Mouse (Mus musculus): ENCODE data around the gene Cdc42bpb.

Cdc42bpb gene

GRCm38 (mm10) chr12:111385883-111386641, 8.5 kb upstream of the Cdc42bpb start:
- no peak for DNase-seq

- DNase-seq: no peak
Measured at GRCm38 (mm10) chr12:111378812-111379211, 1.3 kb upstream of the Cdc42bpb start.

- no peak for DNase-seq
Measured at GRCm38 (mm10) chr12:111377986-111378490, 520 bp upstream of the Cdc42bpb start.

GRCm38 (mm10) chr12:111376826-111377331, 639 bp downstream of the Cdc42bpb start:
- peak; percentile 70 for DNase-seq

GRCm38 (mm10) chr12:111376053-111376452, 1.5 kb downstream of the Cdc42bpb start:
- DNase-seq: no peak

- no peak for DNase-seq
Measured at GRCm38 (mm10) chr12:111375559-111375958, 2.0 kb downstream of the Cdc42bpb start.

- DNase-seq: no peak
Measured at GRCm38 (mm10) chr12:111374727-111375126, 2.8 kb downstream of the Cdc42bpb start.

- DNase-seq: no peak
Measured at GRCm38 (mm10) chr12:111373411-111373810, 4.1 kb downstream of the Cdc42bpb start.

- peak; percentile 60 for DNase-seq
Measured at GRCm38 (mm10) chr12:111371905-111372304, 5.6 kb downstream of the Cdc42bpb start.

GRCm38 (mm10) chr12:111370249-111370648, 7.3 kb downstream of the Cdc42bpb start:
- no peak for DNase-seq

- DNase-seq: no peak
Measured at GRCm38 (mm10) chr12:111367065-111367464, 10.5 kb downstream of the Cdc42bpb start.

- DNase-seq: no peak
Measured at GRCm38 (mm10) chr12:111364234-111364633, 13.3 kb downstream of the Cdc42bpb start.

- peak; percentile 73 for DNase-seq
Measured at GRCm38 (mm10) chr12:111361319-111362098, 16.0 kb downstream of the Cdc42bpb start.

- no peak for DNase-seq
Measured at GRCm38 (mm10) chr12:111360671-111361070, 16.8 kb downstream of the Cdc42bpb start.

- DNase-seq: no peak
Measured at GRCm38 (mm10) chr12:111356216-111356615, 21.3 kb downstream of the Cdc42bpb start.

GRCm38 (mm10) chr12:111354142-111354541, 23.4 kb downstream of the Cdc42bpb start:
- DNase-seq: no peak

GRCm38 (mm10) chr12:111353439-111353915, 24.0 kb downstream of the Cdc42bpb start:
- DNase-seq: peak; percentile 91

GRCm38 (mm10) chr12:111353008-111353407, 24.5 kb downstream of the Cdc42bpb start:
- DNase-seq: no peak

- DNase-seq: no peak
Measured at GRCm38 (mm10) chr12:111352520-111352919, 25.0 kb downstream of the Cdc42bpb start.

GRCm38 (mm10) chr12:111349540-111350231, 27.8 kb downstream of the Cdc42bpb start:
- no peak for DNase-seq

- DNase-seq: no peak
Measured at GRCm38 (mm10) chr12:111343956-111344355, 33.6 kb downstream of the Cdc42bpb start.

- DNase-seq: no peak
Measured at GRCm38 (mm10) chr12:111340692-111341091, 36.8 kb downstream of the Cdc42bpb start.

GRCm38 (mm10) chr12:111337864-111338354, 39.6 kb downstream of the Cdc42bpb start:
- DNase-seq: no peak
